Mouse (Mus musculus) heart, adult 11 months (tissue): ENCODE results near the gene Iqub.

ENCODE experiments used
- DNase-seq: peaks from one replicate; pipeline ENCODE4 v3.0.0; 2022

Gene Iqub

GRCm38 (mm10) chr6:24514552-24515284 lies at the start of gene Iqub:
TSS of gene Iqub (minus strand) at chr6:24515067.
- DNase-seq: peak; percentile 97

GRCm38 (mm10) chr6:24564081-24564480 lies 49.2 kb upstream of the Iqub start:
- peak; percentile 94 for DNase-seq

GRCm38 (mm10) chr6:24555488-24555887 lies 40.6 kb upstream of the Iqub start:
- DNase-seq: no peak

GRCm38 (mm10) chr6:24554427-24555086 lies 39.7 kb upstream of the Iqub start:
- peak; percentile 96 for DNase-seq

- DNase-seq: peak; percentile 90
Observed at GRCm38 (mm10) chr6:24552046-24552445, 37.2 kb upstream of the Iqub start.

- DNase-seq: no peak
Observed at GRCm38 (mm10) chr6:24549801-24550200, 34.9 kb upstream of the Iqub start.

- DNase-seq: no peak
Observed at GRCm38 (mm10) chr6:24546716-24547420, 32.0 kb upstream of the Iqub start.

GRCm38 (mm10) chr6:24543119-24543591 lies 28.3 kb upstream of the Iqub start:
- DNase-seq: peak; percentile 96

- peak; percentile 97 for DNase-seq
Observed at GRCm38 (mm10) chr6:24542393-24542792, 27.5 kb upstream of the Iqub start.

- DNase-seq: peak; percentile 51
Observed at GRCm38 (mm10) chr6:24540106-24540505, 25.2 kb upstream of the Iqub start.

- no peak for DNase-seq
Observed at GRCm38 (mm10) chr6:24538435-24538834, 23.6 kb upstream of the Iqub start.

GRCm38 (mm10) chr6:24532804-24533203 lies 17.9 kb upstream of the Iqub start:
- peak; percentile 73 for DNase-seq

- peak; percentile 95 for DNase-seq
Observed at GRCm38 (mm10) chr6:24530711-24531420, 16.0 kb upstream of the Iqub start.

- DNase-seq: no peak
Observed at GRCm38 (mm10) chr6:24530166-24530565, 15.3 kb upstream of the Iqub start.

GRCm38 (mm10) chr6:24528064-24528243 lies 13.1 kb upstream of the Iqub start, which contains the start of gene Asb15:
TSS of gene Asb15 (plus strand) at chr6:24528144.
- DNase-seq: no peak

- DNase-seq: peak; percentile 99
Observed at GRCm38 (mm10) chr6:24527155-24528063, 12.5 kb upstream of the Iqub start, which contains the start of gene Ndufa5. TSS of gene Ndufa5 (minus strand) at chr6:24528013.

GRCm38 (mm10) chr6:24525705-24526104 lies 10.8 kb upstream of the Iqub start:
- DNase-seq: peak; percentile 58

- no peak for DNase-seq
Observed at GRCm38 (mm10) chr6:24516197-24516596, 1.3 kb upstream of the Iqub start.

GRCm38 (mm10) chr6:24504141-24504540 lies 10.7 kb downstream of the Iqub start:
- DNase-seq: no peak

- DNase-seq: no peak
Observed at GRCm38 (mm10) chr6:24490341-24490740, 24.5 kb downstream of the Iqub start.

- no peak for DNase-seq
Observed at GRCm38 (mm10) chr6:24486530-24486929, 28.3 kb downstream of the Iqub start.

GRCm38 (mm10) chr6:24470571-24471132 lies 44.2 kb downstream of the Iqub start:
- DNase-seq: no peak
